Mouse (Mus musculus): ENCODE data around the gene Gfy.

The Gfy gene

GRCm38 (mm10) chr7:45150321-45150720, 29.0 kb downstream of the Gfy start:
- no peak for DNase-seq (ENCODE audit: low read depth, low spot score)

GRCm38 (mm10) chr7:45149545-45149944, 29.8 kb downstream of the Gfy start:
- DNase-seq (ENCODE audit: low read depth, low spot score): no peak

- no peak for DNase-seq (ENCODE audit: low read depth, low spot score)
These were observed 30.8 kb downstream of the Gfy start for GRCm38 (mm10) chr7:45148534-45149098.

- no peak for DNase-seq (ENCODE audit: low read depth, low spot score)
These were observed 31.5 kb downstream of the Gfy start for GRCm38 (mm10) chr7:45147899-45148298.

- no peak for DNase-seq (ENCODE audit: low read depth, low spot score)
These were observed 32.1 kb downstream of the Gfy start for GRCm38 (mm10) chr7:45147267-45147666.

GRCm38 (mm10) chr7:45145460-45145859, 33.9 kb downstream of the Gfy start:
- DNase-seq (ENCODE audit: low read depth, low spot score): no peak

- DNase-seq (ENCODE audit: low read depth, low spot score): no peak
These were observed 34.8 kb downstream of the Gfy start for GRCm38 (mm10) chr7:45144368-45145174.

- no peak for DNase-seq (ENCODE audit: low read depth, low spot score)
These were observed 37.5 kb downstream of the Gfy start for GRCm38 (mm10) chr7:45141914-45142313.

- DNase-seq (ENCODE audit: low read depth, low spot score): no peak
These were observed 38.0 kb downstream of the Gfy start for GRCm38 (mm10) chr7:45141319-45141718.

GRCm38 (mm10) chr7:45139904-45140723, 39.3 kb downstream of the Gfy start:
- DNase-seq (ENCODE audit: low read depth, low spot score): no peak

- DNase-seq (ENCODE audit: low read depth, low spot score): no peak
These were observed 41.0 kb downstream of the Gfy start for GRCm38 (mm10) chr7:45138403-45138802.

- DNase-seq (ENCODE audit: low read depth, low spot score): peak; percentile 52
These were observed 42.0 kb downstream of the Gfy start for GRCm38 (mm10) chr7:45137171-45138006.

GRCm38 (mm10) chr7:45135993-45136567, 43.3 kb downstream of the Gfy start, which contains the start of the genes Gm45713 and Flt3l:
Gene Gm45713, minus strand, starts transcription at chr7:45136231.
Gene Flt3l, minus strand, starts transcription at chr7:45136432.
- peak; percentile 96 for DNase-seq (ENCODE audit: low read depth, low spot score)

- DNase-seq (ENCODE audit: low read depth, low spot score): peak; percentile 57
These were observed 44.0 kb downstream of the Gfy start for GRCm38 (mm10) chr7:45135370-45135769.

- DNase-seq (ENCODE audit: low read depth, low spot score): peak; percentile 79
These were observed 44.8 kb downstream of the Gfy start for GRCm38 (mm10) chr7:45134544-45135026.

- DNase-seq (ENCODE audit: low read depth, low spot score): peak; percentile 41
These were observed 45.8 kb downstream of the Gfy start for GRCm38 (mm10) chr7:45133446-45134159.

- DNase-seq (ENCODE audit: low read depth, low spot score): no peak
These were observed 47.5 kb downstream of the Gfy start for GRCm38 (mm10) chr7:45131850-45132249.

- DNase-seq (ENCODE audit: low read depth, low spot score): no peak
These were observed 49.4 kb downstream of the Gfy start for GRCm38 (mm10) chr7:45129776-45130512.

- no peak for DNase-seq (ENCODE audit: low read depth, low spot score)
These were observed 50.1 kb downstream of the Gfy start for GRCm38 (mm10) chr7:45129318-45129717.
